Mouse (Mus musculus): ENCODE measurements around the gene Gna12.

Gna12 gene

GRCm38 (mm10) chr5:140796051-140796450 lies 34.2 kb downstream of the Gna12 start:
- DNase-seq (ENCODE audit: low read depth, low spot score): no peak

GRCm38 (mm10) chr5:140795176-140795575 lies 35.1 kb downstream of the Gna12 start:
- no peak for DNase-seq (ENCODE audit: low read depth, low spot score)

- no peak for DNase-seq (ENCODE audit: low read depth, low spot score)
These were observed 35.5 kb downstream of the Gna12 start for GRCm38 (mm10) chr5:140794753-140795152.

GRCm38 (mm10) chr5:140792233-140792632 lies 38.0 kb downstream of the Gna12 start:
- DNase-seq (ENCODE audit: low read depth, low spot score): peak; percentile 67

- DNase-seq (ENCODE audit: low read depth, low spot score): peak; percentile 98
These were observed 39.0 kb downstream of the Gna12 start for GRCm38 (mm10) chr5:140790937-140791877.

- DNase-seq (ENCODE audit: low read depth, low spot score): peak; percentile 72
These were observed 39.8 kb downstream of the Gna12 start for GRCm38 (mm10) chr5:140790392-140790791.

- DNase-seq (ENCODE audit: low read depth, low spot score): peak; percentile 39
These were observed 40.7 kb downstream of the Gna12 start for GRCm38 (mm10) chr5:140789561-140789960.

GRCm38 (mm10) chr5:140785240-140785872 lies 44.9 kb downstream of the Gna12 start:
- DNase-seq (ENCODE audit: low read depth, low spot score): no peak

GRCm38 (mm10) chr5:140784288-140784687 lies 45.9 kb downstream of the Gna12 start:
- no peak for DNase-seq (ENCODE audit: low read depth, low spot score)

- DNase-seq (ENCODE audit: low read depth, low spot score): peak; percentile 25
These were observed 46.7 kb downstream of the Gna12 start for GRCm38 (mm10) chr5:140783577-140783976.

GRCm38 (mm10) chr5:140781886-140782572 lies 48.2 kb downstream of the Gna12 start:
- no peak for DNase-seq (ENCODE audit: low read depth, low spot score)

- DNase-seq (ENCODE audit: low read depth, low spot score): no peak
These were observed 49.1 kb downstream of the Gna12 start for GRCm38 (mm10) chr5:140781122-140781521.

- no peak for DNase-seq (ENCODE audit: low read depth, low spot score)
These were observed 53.3 kb downstream of the Gna12 start for GRCm38 (mm10) chr5:140776968-140777367.

- DNase-seq (ENCODE audit: low read depth, low spot score): no peak
These were observed 55.1 kb downstream of the Gna12 start for GRCm38 (mm10) chr5:140775111-140775510.

- no peak for DNase-seq (ENCODE audit: low read depth, low spot score)
These were observed 58.1 kb downstream of the Gna12 start for GRCm38 (mm10) chr5:140772158-140772557.

GRCm38 (mm10) chr5:140771612-140772011 lies 58.6 kb downstream of the Gna12 start:
- no peak for DNase-seq (ENCODE audit: low read depth, low spot score)

GRCm38 (mm10) chr5:140768333-140768732 lies 61.9 kb downstream of the Gna12 start:
- peak; percentile 89 for DNase-seq (ENCODE audit: low read depth, low spot score)

GRCm38 (mm10) chr5:140767704-140768141 lies 62.5 kb downstream of the Gna12 start:
- peak; percentile 96 for DNase-seq (ENCODE audit: low read depth, low spot score)

- DNase-seq (ENCODE audit: low read depth, low spot score): no peak
These were observed 63.7 kb downstream of the Gna12 start for GRCm38 (mm10) chr5:140766566-140766965.

GRCm38 (mm10) chr5:140764921-140765613 lies 65.2 kb downstream of the Gna12 start:
- no peak for DNase-seq (ENCODE audit: low read depth, low spot score)

- no peak for DNase-seq (ENCODE audit: low read depth, low spot score)
These were observed 67.7 kb downstream of the Gna12 start for GRCm38 (mm10) chr5:140762540-140762939.
